Mouse (Mus musculus): ENCODE results near the gene Alad. TPM values are rescaled to one million over a fixed set of nuclear protein-coding genes. Genes with fewer than 3 reads are reported as not detected.
"Not testable (repeated sequence)": the region's sequence is repeated elsewhere in the genome, so short reads cannot be mapped to it uniquely, and the experiment has no call there.

Gene Alad
- polyA plus RNA-seq, 1 experiment from 2014 or later, result 67.7 TPM

DNA sequence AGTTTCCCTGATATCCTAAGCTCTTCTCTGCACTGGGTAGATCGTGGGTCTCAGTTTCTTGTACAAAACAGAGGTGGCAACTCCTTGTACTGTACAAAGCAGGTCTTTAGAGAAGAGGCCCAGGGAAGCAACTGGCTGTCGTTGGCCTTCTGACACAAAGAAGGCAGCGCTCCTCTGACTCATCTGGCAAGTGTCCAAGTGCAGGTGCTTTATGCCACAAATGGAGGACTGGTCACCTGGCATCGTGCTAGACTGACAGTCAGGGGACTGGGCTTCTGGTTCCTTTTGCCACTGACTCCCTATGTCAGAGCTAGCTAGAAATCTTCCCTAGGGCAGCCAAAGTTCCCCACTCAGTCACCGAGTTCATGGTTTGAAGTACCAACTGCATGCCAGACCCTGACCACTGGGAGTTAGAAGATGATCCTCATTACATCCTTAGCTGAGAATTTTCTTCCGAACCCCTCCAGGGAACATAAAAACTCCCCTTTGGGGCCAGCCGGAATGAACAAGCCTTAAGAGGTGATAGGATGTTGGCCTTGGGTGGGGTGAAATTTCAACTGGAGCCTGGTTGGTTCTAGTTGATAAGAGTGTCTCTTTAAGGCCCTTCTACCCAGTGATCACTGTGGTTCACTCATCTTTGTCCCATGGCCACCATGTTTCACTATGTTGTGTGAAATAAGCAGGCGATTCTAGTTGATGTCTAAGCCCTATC is 34.1 kb downstream of the Alad start:
- ATAC-seq, result no peak

DNA sequence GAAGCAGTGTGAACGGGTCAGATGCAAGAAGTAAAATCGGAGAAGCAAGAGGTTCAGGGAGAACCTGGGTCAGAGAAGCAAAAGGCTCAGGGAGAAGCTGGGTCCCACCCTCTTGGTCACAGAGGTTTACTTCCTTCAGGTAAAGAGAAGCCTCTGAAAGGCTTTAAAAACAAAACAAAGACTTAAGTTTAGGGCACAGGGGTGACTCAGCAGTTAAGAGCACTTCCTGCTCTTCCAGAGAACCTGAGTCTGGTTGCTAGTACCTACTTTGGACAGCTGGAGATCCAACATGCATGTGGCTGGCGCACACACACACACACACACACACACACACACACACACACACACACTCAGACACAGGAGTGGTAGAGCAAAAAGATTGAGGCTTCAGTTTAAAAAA is 34.8 kb downstream of the Alad start:
- Histone ChIP-seq H3K9me3 (ENCODE audit: control insufficient read depth, low read length) (no peaks in the 10 kb centered on the region), H3K36me3 (ENCODE audit: control insufficient read depth, insufficient read depth) (no peaks in the 10 kb centered on the region), H3K4me1 (replicated peaks; ENCODE audit: control insufficient read depth, insufficient read depth, low read length) (peaks cover 3% of the 10 kb centered on the region), H3K27me3 (replicated peaks; ENCODE audit: control insufficient read depth, insufficient read depth, low read length) (peaks cover 11% of the 10 kb centered on the region; the same call in 1 of the 2 replicates), H3K27ac (ENCODE audit: low read length) (no peak overlapping the region), H3K4me2 (ENCODE audit: low read length) (no peak overlapping the region), H3K4me3 (replicated peaks; ENCODE audit: low read length) (no peak overlapping the region), H3K9ac (replicated peaks; ENCODE audit: low read depth, low read length) (no peak overlapping the region)
- 76% methylated on average over 3 of the region's 3 CpGs for WGBS
- no peak for ATAC-seq

More for the DNA sequence above, 34.1 kb downstream of the Alad start:
- no peak overlapping the region for H3K4me2 ChIP-seq (ENCODE audit: low read length)
- H3K9ac ChIP-seq (replicated peaks; ENCODE audit: low read depth, low read length), result no peak overlapping the region
- H3K4me1 ChIP-seq (replicated peaks; ENCODE audit: control insufficient read depth, insufficient read depth, low read length), result no peaks in the 10 kb centered on the region
- H3K27me3 ChIP-seq (replicated peaks; ENCODE audit: control insufficient read depth, insufficient read depth, low read length), result peaks cover 5% of the 10 kb centered on the region; the same call in 1 of the 2 replicates
- H3K9me3 ChIP-seq (ENCODE audit: control insufficient read depth, low read length), result no peaks in the 10 kb centered on the region
- H3K27ac ChIP-seq (ENCODE audit: low read length), result no peak overlapping the region
- H3K4me3 ChIP-seq (replicated peaks; ENCODE audit: low read length), result no peak overlapping the region
- WGBS, result 84% methylated on average over 8 of the region's 8 CpGs
- no peaks in the 10 kb centered on the region for H3K36me3 ChIP-seq (ENCODE audit: control insufficient read depth, insufficient read depth)

DNA sequence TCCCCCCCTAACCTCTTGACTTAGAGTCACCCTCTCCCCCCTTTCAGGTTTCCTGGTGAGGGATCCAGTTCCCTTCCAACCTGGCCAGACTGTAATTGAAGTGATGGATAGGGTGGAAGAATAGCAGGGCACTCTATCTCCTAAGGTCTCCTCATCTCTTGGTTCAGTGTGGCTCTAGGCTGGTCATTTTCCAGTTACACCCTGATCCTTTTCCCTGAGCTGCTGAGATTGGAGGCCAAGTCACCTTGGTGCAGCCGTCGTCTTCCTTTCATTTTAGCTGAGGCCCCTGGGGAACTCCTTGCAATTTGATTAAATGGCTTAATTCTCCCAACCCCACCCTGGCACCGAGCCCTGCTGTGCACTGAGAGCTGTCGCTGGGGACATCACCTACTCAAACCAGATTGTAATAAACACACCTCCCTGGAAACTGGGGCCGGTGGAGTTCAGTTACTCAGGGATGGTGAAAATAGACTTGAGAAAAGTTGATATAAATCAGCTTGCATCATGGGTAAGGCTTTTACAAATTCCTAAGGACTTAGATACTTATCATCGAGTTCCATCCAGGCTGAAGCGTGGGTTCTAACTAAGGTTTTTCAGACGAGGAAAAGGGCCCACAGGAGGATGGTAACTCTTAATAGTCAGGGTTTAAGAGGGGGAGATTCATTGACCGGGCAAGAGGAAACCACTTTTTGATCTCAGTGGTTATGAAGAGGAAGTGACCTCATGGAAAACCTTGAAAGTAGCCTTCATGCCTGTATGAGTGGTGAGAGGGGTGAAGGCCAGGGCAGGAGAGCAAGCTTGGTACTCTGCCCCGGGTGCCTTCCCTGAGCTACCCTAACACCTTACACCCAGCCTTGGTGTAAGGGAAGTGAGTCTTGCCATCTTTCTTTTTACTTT is 38.8 kb downstream of the Alad start:
- no peak for ATAC-seq
- H3K36me3 ChIP-seq (ENCODE audit: control insufficient read depth, insufficient read depth), result no peaks in the 10 kb centered on the region
- H3K27me3 ChIP-seq (replicated peaks; ENCODE audit: control insufficient read depth, insufficient read depth, low read length), result peaks cover 20% of the 10 kb centered on the region
- H3K9me3 ChIP-seq (ENCODE audit: control insufficient read depth, low read length), result no peaks in the 10 kb centered on the region
- H3K4me2 ChIP-seq (ENCODE audit: low read length), result no peak overlapping the region
- no peak overlapping the region for H3K9ac ChIP-seq (replicated peaks; ENCODE audit: low read depth, low read length)
- H3K4me3 ChIP-seq (replicated peaks; ENCODE audit: low read length), result no peak overlapping the region
- H3K4me1 ChIP-seq (replicated peaks; ENCODE audit: control insufficient read depth, insufficient read depth, low read length), result peaks cover 8% of the 10 kb centered on the region
- 49% methylated on average over 10 of the region's 10 CpGs for WGBS
- no peak overlapping the region for H3K27ac ChIP-seq (ENCODE audit: low read length)

DNA sequence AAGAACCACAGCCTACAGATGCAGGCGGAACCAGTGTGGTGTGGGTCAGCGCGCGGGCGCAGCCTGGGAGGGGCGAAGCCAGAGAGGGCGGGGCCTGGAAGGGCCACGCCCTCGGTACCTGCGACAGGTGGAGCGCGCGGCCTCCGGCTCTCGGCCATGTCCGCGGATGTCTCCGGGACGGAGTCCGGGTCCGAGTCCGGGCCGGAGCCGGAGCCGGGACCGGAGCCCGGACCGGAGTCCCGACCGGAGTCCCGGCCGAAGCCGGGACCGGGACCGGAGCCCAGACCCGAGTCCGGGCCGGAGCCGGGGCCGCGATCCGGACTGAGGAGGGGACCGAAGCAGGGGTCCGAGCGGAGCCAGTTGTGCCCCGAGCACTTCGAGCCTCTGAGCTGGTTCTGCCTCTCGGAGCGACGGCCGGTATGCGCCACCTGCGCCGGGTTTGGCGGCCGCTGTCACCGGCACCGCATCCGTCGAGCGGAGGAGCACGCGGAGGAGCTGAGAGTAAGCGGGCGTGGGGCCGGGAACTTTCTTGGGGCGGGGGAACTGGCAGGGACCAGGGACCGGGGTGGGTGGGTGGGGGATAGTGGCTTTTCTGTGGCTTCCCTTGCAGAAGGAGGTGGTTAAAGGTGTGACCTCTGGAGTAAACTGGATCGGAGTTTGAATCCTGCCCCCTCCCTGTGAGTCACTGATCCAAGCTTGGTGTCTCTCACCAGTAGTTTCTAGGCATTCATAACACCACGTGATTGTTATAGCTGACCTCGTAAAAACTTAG is 39.6 kb downstream of the Alad start, which contains the start of gene Bspry:
Bspry (plus strand) TSS at position 117 of the 772 bp plus-strand sequence.
- Histone ChIP-seq H3K9ac (replicated peaks; ENCODE audit: low read depth, low read length) (no peak within 1 kb of the TSS), H3K36me3 (ENCODE audit: control insufficient read depth, insufficient read depth) (no peaks in the 10 kb centered on the region), H3K9me3 (ENCODE audit: control insufficient read depth, low read length) (no peaks in the 10 kb centered on the region), H3K4me3 (replicated peaks; ENCODE audit: low read length) (peak within 1 kb of the TSS; percentile 44), H3K27me3 (replicated peaks; ENCODE audit: control insufficient read depth, insufficient read depth, low read length) (peaks cover 20% of the 10 kb centered on the region), H3K4me2 (ENCODE audit: low read length) (peak within 1 kb of the TSS; percentile 67), H3K27ac (ENCODE audit: low read length) (no peak within 1 kb of the TSS), H3K4me1 (replicated peaks; ENCODE audit: control insufficient read depth, insufficient read depth, low read length) (peaks cover 8% of the 10 kb centered on the region)
- 1% methylated on average over 71 of the region's 71 CpGs for WGBS
- ATAC-seq, result peak; percentile 54

DNA sequence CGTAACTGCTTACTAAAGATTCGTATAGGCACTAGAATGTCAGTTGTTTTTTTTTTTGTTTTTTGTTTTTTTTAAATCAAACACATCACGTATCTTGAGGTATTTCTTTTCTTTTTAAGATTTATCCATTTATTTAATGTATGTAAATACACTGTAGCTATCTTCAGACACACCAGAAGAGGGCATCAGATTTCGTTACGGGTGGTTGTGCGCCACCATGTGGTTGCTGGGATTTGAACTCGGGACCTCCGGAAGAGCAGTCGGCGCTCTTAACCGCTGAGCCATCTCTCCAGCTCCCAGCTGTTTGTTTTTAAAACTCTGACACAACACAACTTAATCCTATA is 40.2 kb downstream of the Alad start:
- WGBS, result 13% methylated on average over 11 of the region's 11 CpGs
- H3K9me3 ChIP-seq (ENCODE audit: control insufficient read depth, low read length); H3K36me3 ChIP-seq (ENCODE audit: control insufficient read depth, insufficient read depth); H3K9ac ChIP-seq (replicated peaks; ENCODE audit: low read depth, low read length); H3K27ac ChIP-seq (ENCODE audit: low read length); H3K4me1 ChIP-seq (replicated peaks; ENCODE audit: control insufficient read depth, insufficient read depth, low read length); ATAC-seq: not testable (repeated sequence)
- peaks cover 20% of the 10 kb centered on the region for H3K27me3 ChIP-seq (replicated peaks; ENCODE audit: control insufficient read depth, insufficient read depth, low read length)
- peak overlapping the region; percentile 67 for H3K4me2 ChIP-seq (ENCODE audit: low read length)
- H3K4me3 ChIP-seq (replicated peaks; ENCODE audit: low read length), result peak overlapping the region; percentile 44

DNA sequence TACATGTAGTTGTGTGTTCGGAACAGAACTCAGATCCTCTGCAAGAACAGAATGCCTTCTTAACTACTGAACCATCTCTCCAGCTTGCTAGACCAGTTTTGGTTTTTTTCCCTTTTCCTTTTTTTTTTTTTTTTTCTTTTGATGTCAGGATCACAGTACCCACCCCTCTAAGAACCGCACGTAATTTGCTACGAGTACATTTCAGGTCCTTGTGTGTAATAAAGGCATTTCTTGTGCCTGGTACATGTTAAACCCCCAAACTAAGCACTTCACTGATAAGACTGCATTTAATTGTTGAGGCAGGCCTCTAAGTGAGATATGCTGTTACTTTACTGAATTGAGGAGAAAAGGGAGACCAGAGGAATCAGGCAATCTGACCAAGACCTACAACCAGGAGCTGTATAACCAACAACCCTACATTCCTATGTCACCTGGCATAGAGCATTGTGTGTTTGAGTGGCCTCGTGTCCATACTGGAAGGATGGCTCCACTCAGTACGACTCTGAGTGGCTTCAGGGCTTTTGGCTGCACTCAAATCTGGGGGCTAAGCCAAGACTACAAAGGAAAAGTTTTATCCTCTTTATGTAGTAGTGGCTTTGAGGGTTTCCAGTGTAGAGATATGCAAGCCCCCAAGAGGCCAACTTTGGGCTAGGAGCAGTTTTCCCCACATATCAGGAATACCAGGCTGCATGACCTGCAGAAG is 42.0 kb downstream of the Alad start:
- H3K27me3 ChIP-seq (replicated peaks; ENCODE audit: control insufficient read depth, insufficient read depth, low read length), result peaks cover 20% of the 10 kb centered on the region
- no peak overlapping the region for H3K27ac ChIP-seq (ENCODE audit: low read length)
- ATAC-seq, result no peak
- H3K9ac ChIP-seq (replicated peaks; ENCODE audit: low read depth, low read length), result no peak overlapping the region
- 84% methylated on average over 6 of the region's 6 CpGs for WGBS
- H3K4me1 ChIP-seq (replicated peaks; ENCODE audit: control insufficient read depth, insufficient read depth, low read length), result peaks cover 8% of the 10 kb centered on the region
- no peaks in the 10 kb centered on the region for H3K9me3 ChIP-seq (ENCODE audit: control insufficient read depth, low read length)
- no peaks in the 10 kb centered on the region for H3K36me3 ChIP-seq (ENCODE audit: control insufficient read depth, insufficient read depth)
- H3K4me3 ChIP-seq (replicated peaks; ENCODE audit: low read length), result no peak overlapping the region
- H3K4me2 ChIP-seq (ENCODE audit: low read length), result no peak overlapping the region

DNA sequence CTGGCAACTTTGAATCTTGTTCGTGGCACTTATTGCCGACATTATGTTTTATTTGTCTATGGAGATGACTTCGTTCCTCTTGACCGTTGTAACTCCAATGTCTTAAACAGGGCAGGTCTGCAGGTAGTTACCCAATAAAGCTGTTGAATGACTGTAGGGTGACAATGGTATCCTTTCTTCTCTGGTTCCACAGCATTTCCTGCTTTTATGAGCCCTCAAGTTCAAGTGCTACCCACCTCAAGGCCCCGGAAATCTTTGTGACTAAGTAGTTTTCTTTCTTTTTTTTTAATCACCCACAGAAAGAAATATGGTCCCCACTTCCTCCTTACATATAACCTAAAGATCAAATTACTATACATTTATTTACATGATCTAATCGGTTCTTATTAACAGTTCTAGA is 43.9 kb downstream of the Alad start:
- Histone ChIP-seq H3K36me3 (ENCODE audit: control insufficient read depth, insufficient read depth) (no peaks in the 10 kb centered on the region), H3K27me3 (replicated peaks; ENCODE audit: control insufficient read depth, insufficient read depth, low read length) (peaks cover 17% of the 10 kb centered on the region), H3K9me3 (ENCODE audit: control insufficient read depth, low read length) (no peaks in the 10 kb centered on the region), H3K4me1 (replicated peaks; ENCODE audit: control insufficient read depth, insufficient read depth, low read length) (peaks cover 8% of the 10 kb centered on the region), H3K9ac (replicated peaks; ENCODE audit: low read depth, low read length) (no peak overlapping the region), H3K4me3 (replicated peaks; ENCODE audit: low read length) (no peak overlapping the region), H3K4me2 (ENCODE audit: low read length) (no peak overlapping the region), H3K27ac (ENCODE audit: low read length) (no peak overlapping the region)
- ATAC-seq, result no peak
- 93% methylated on average over 6 of the region's 6 CpGs for WGBS

DNA sequence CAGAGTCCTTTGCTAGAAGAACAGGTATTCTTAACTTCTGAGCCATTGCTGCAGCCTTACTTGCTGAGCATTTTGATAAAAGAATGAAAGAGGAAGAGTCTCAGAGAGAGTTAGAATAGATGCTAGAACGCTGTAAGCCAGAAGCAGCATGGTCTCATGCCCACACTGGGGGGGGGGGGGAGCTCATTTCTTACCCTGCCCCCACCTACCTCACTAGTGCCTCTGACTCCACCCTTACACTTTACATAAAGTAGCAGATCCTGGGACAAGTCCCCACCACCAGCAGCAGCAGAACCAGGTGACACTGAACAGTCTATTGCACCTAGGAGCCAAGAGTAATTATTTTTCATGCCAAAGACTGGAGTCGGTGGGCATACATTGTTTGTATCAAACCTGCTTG is 44.6 kb downstream of the Alad start:
- H3K27ac ChIP-seq (ENCODE audit: low read length), result no peak overlapping the region
- ATAC-seq, result no peak
- H3K4me2 ChIP-seq (ENCODE audit: low read length), result no peak overlapping the region
- H3K4me3 ChIP-seq (replicated peaks; ENCODE audit: low read length), result no peak overlapping the region
- H3K9ac ChIP-seq (replicated peaks; ENCODE audit: low read depth, low read length), result no peak overlapping the region
- H3K27me3 ChIP-seq (replicated peaks; ENCODE audit: control insufficient read depth, insufficient read depth, low read length), result peaks cover 11% of the 10 kb centered on the region
- H3K36me3 ChIP-seq (ENCODE audit: control insufficient read depth, insufficient read depth), result no peaks in the 10 kb centered on the region
- peaks cover 10% of the 10 kb centered on the region for H3K4me1 ChIP-seq (replicated peaks; ENCODE audit: control insufficient read depth, insufficient read depth, low read length)
- WGBS, result 83% methylated on average over 2 of the region's 2 CpGs
- no peaks in the 10 kb centered on the region for H3K9me3 ChIP-seq (ENCODE audit: control insufficient read depth, low read length)

Data from forebrain, embryonic 16.5 days (tissue).